Mouse (Mus musculus) spleen, adult 2 months (tissue): Measurements from ENCODE around the gene Agbl1. TPM values are rescaled to one million over a fixed set of nuclear protein-coding genes. Genes with fewer than 3 reads are reported as not detected.

Experiments used
- DNase-seq, 2 experiments: peaks; one replicate each; pipeline versions ENCODE4 v3.0.0 to v3.0.0-alpha.2; 2012 to 2021; ENCODE audit warnings: low spot score in 2 of 2, low read depth in 1 of 2
- H3K27ac ChIP-seq: fragments of 200-500 bp; 2 replicates; pipeline ENCODE4 v1.5.1; 2012; ENCODE audit warnings: low read length, inconsistent platforms; ENCODE audit not compliant: insufficient read depth
- H3K27me3 ChIP-seq: fragments of 200-500 bp; 2 replicates; pipeline ENCODE4 v1.6.1; 2012; ENCODE audit warnings: mild to moderate bottlenecking, moderate library complexity, low read length, inconsistent platforms; ENCODE audit not compliant: control insufficient read depth, insufficient read depth
- H3K36me3 ChIP-seq: fragments of 200-500 bp; 2 replicates; pipeline ENCODE4 v1.6.1; 2012; ENCODE audit warnings: mild to moderate bottlenecking, low read length, inconsistent platforms; ENCODE audit not compliant: control insufficient read depth, insufficient read depth
- H3K4me1 ChIP-seq: fragments of 200-500 bp; 2 replicates; pipeline ENCODE4 v1.6.1; 2011; ENCODE audit warnings: inconsistent platforms; ENCODE audit not compliant: control insufficient read depth, insufficient read depth, insufficient read length
- H3K4me3 ChIP-seq: fragments of 200-500 bp; 2 replicates; pipeline ENCODE4 v1.5.1; 2011; ENCODE audit warnings: mild to moderate bottlenecking, inconsistent platforms; ENCODE audit not compliant: insufficient read depth, insufficient read length; ENCODE audit errors: extremely low read depth
- CTCF ChIP-seq: fragments of 200-500 bp; IDR thresholded peaks from 2 replicates; pipeline ENCODE4 v1.5.1; 2011; ENCODE audit warnings: mild to moderate bottlenecking, inconsistent platforms; ENCODE audit not compliant: insufficient read depth, insufficient read length, insufficient replicate concordance; ENCODE audit errors: extremely low read depth
- POLR2A ChIP-seq: fragments of 200-500 bp; IDR thresholded peaks from 2 replicates; pipeline ENCODE4 v1.6.1; 2011; ENCODE audit warnings: low read depth, low read length, inconsistent platforms
- WGBS: fragments of 180-500 bp; shearing (Covaris S2); methylation state at CpG from one replicate; pipeline ENCODE4 v1.1.7; 2018; 5-methylcytosine and 5-hydroxymethylcytosine counted together
- polyA plus RNA-seq: library from polyadenylated mRNA; depleted of rRNA; stranded (reverse); fragments of >200 nt; gene quantifications from 2 replicates; pipeline ENCODE4 v1.2.3, GENCODE M21; 2012

Gene Agbl1
- polyA plus RNA-seq, 1 experiment = 0.08 TPM

DNA sequence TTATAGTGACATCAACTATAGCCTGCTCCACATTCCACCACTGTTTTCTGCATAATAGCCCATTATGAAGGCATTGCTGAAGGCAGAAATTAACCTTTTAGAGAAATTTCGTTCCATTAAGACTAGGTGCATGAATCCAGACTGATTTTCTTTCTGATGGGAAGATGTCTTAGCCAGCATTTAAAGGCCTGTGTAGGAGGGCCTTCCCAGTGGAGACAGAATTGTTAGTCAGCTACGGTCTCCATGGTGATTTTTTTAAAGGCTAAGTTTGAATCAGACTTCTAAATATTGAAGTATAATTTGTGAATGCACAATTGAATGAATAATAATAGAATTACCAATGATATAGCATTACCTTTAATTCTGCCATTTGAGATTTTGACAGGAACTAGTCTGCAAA is 920.2 kb downstream of the Agbl1 start:
- Histone ChIP-seq H3K4me3 (no peak overlapping the region), H3K27ac (no peak overlapping the region), H3K27me3 (no peaks in the 10 kb centered on the region), H3K4me1 (no peaks in the 10 kb centered on the region; the same call in 1 of the 2 replicates), H3K36me3 (no peaks in the 10 kb centered on the region)
- WGBS = 82% methylated on average over 2 of the region's 2 CpGs
- DNase-seq = no peak
- TF ChIP-seq POLR2A (no peak), CTCF (no peak)

DNA sequence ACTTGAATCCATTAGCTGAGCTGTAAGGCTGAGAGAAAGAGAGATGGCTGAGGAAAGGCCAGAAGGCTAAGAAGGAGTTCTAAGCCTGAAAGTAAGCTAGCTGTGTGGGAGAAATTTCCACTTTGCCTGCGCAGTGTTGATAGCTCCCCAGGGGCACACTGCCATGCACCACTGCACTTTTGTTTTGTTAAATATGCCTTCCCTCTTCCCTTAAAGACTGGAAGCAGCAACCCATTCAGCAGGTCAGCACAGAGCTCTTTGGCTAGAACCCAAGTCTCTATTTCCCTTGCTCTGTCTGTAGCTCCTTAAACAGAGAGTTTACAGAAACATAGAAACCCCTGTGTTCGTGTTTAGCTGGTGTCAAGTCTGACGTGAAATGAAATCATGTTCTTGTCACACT is 922.7 kb downstream of the Agbl1 start:
- Histone ChIP-seq H3K4me1 (no peaks in the 10 kb centered on the region; the same call in 1 of the 2 replicates), H3K27me3 (no peaks in the 10 kb centered on the region), H3K27ac (no peak overlapping the region), H3K36me3 (no peaks in the 10 kb centered on the region), H3K4me3 (no peak overlapping the region)
- WGBS = 21% methylated on average over 3 of the region's 3 CpGs
- TF ChIP-seq CTCF (no peak), POLR2A (no peak)
- DNase-seq = no peak

DNA sequence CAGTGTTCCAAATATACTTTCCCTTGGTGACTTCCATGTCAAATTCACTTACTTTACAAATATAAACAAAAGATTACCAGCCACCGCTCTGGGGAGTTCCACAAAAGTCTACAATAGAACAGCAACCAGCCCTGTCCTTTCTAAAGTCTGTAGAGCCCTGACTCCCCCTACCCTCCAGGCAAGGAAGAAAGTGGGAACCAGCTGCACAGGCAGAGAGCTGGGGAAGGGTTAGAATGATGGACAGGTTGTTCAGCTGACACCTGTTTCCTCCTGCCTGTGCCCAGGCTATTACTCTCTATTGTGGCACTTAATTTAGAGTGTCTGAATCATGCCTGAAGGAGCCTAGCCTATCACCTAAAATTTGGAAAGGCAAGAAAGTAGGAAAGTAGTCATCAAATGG is 923.2 kb downstream of the Agbl1 start:
- H3K4me1 ChIP-seq = no peaks in the 10 kb centered on the region; the same call in 1 of the 2 replicates
- H3K27ac ChIP-seq = no peak overlapping the region
- DNase-seq = no peak
- 50% methylated on average over 1 of the region's 1 CpGs for WGBS
- no peak overlapping the region for H3K4me3 ChIP-seq
- H3K27me3 ChIP-seq = no peaks in the 10 kb centered on the region
- TF ChIP-seq CTCF (no peak), POLR2A (no peak)
- H3K36me3 ChIP-seq = no peaks in the 10 kb centered on the region

DNA sequence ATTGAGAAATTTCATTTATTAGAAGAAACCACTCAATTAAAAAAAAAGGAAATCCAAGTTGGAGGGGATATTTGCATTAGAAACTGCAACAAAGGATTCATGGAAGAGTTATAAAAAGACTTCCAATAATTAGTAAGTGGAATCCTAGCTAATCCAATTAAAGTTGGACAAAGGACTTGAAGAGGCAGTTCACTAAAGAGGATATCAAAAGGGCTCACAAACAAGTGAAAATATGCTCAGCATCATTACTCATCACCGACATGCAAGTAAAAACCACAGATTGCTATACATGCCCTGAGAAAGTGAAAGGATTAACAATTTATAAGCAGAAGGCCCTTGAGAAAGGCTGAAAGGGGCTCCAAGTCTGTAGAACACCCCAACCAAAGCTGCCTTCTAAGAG is 935.2 kb downstream of the Agbl1 start:
- no peak for DNase-seq
- Histone ChIP-seq H3K4me3 (no peak overlapping the region), H3K27ac (no peak overlapping the region), H3K4me1 (no peaks in the 10 kb centered on the region), H3K27me3 (no peaks in the 10 kb centered on the region), H3K36me3 (no peaks in the 10 kb centered on the region)
- WGBS = 81% methylated on average over 1 of the region's 1 CpGs
- TF ChIP-seq CTCF (no peak), POLR2A (no peak)
